Mouse (Mus musculus) spleen, adult 18-20 months (tissue): ENCODE measurements around the gene C2cd4d.

ENCODE experiments used
- DNase-seq, 2 experiments: peaks; one replicate each; pipeline ENCODE4 v3.0.0; 2022; ENCODE audit warnings: mixed read lengths in 2 of 2

The C2cd4d gene

GRCm38 (mm10) chr3:94362138-94362537 lies at the start of gene C2cd4d:
Gene C2cd4d (plus strand): TSS chr3:94362438.
- DNase-seq = no peak

DNA sequence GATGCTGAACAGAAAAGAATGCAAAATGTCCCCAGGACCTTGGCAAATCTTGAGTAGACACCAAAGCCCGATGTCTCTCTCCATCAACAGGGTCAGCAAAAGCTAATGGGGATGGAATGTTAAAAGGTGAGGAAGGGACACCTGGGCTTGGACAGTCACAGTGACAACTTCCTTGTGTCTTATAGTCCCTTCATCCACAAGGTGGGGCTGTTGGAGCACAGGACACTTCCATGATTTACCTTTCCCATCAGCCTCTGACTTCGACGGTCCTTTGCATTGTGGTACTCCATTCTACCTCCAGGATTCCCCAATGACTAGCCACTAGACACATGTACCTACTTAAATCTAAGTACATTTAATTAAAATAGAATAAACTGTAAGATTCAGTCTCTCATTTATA lies 33.6 kb upstream of the C2cd4d start:
- DNase-seq = no peak

DNA sequence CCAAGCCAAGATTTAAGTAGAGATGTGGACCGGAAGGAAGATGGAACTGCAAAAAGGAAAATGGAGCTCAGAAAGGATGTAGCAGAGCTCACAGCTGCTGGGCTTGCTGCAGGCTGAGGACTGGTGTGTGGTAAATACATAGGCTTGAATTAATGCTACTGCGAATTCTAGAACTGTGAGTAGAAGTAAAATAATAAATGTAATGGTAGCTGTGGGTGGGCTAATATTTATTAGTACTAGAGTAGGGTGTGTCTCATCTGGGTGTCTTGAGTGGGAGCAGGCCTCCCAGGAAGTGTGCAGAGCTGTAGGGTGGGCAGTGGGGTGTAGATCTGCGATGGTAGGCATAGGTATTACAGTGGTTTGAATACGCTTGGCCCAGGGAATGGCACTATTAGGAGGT lies 27.8 kb upstream of the C2cd4d start:
- no peak for DNase-seq

GRCm38 (mm10) chr3:94338522-94338921 lies 23.7 kb upstream of the C2cd4d start:
- no peak for DNase-seq

DNA sequence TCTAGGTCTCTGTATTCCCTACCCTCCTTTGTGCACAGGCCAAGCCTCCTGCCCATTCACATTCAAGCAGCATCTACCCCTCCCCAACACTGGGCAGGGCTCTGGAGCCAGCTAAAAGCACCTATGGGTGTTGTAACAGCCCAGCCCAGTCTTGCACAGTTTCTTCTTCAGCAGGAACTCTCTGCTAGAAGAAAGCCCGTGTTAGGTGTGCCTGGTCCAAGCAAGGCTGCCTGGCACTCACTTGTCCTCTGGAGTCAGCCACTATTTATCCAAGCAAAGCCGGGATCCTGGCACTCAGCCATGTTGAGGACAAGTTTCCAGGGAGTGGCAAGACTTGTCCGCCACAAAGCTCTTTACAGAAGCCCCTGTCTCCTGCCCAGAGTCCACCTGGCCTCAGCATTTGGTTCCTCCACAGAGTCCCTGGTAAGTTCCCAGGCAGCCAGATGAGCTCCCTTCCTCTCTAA lies 20.2 kb upstream of the C2cd4d start, which contains the start of gene Them5:
Them5 (plus strand) TSS at position 141 of the 464 bp plus-strand sequence.
- DNase-seq = no peak

GRCm38 (mm10) chr3:94342552-94342951 lies 19.7 kb upstream of the C2cd4d start:
- no peak for DNase-seq

GRCm38 (mm10) chr3:94344182-94344581 lies 18.1 kb upstream of the C2cd4d start:
- no peak for DNase-seq

DNA sequence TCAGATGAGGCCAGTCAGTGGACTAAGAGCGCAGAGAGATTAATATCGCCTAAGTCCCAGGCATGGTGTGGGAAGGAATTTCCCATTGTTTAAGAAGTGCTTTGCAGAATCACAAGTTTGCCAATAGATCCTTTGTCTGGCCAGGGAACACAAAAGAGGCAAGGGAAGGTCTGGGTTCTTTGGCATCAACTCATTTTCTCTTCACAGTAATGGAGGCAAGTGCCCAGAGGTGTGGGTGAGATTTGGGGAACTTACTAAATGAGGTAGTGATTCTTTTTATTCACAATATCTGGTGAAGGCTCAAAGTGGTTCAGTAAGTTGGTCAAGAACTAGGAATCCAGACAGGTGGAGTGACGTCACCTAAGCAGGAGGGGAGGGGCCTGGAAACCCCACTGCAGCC lies 17.3 kb upstream of the C2cd4d start:
- DNase-seq = no peak

- no peak for DNase-seq
These were observed 14.1 kb upstream of the C2cd4d start for GRCm38 (mm10) chr3:94348146-94348545.

DNA sequence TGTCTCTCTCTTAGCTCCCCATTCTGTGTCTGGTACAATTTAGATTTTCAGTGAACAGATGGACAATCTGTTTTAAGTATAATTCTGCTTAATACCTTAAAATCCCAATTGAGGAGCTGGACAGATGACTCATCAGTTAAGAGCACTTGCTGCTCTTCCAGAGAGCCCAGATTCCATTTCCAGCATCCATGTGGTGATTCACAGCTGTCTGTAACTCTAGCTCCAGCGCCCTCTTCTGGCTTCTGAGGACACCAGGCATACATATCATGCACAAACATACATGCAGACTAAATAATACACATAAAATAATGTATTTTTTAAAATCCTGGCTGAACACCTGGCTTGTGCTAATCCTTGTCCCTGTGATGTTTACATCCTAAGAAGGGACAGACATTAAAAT lies 1.4 kb upstream of the C2cd4d start:
- no peak for DNase-seq

DNA sequence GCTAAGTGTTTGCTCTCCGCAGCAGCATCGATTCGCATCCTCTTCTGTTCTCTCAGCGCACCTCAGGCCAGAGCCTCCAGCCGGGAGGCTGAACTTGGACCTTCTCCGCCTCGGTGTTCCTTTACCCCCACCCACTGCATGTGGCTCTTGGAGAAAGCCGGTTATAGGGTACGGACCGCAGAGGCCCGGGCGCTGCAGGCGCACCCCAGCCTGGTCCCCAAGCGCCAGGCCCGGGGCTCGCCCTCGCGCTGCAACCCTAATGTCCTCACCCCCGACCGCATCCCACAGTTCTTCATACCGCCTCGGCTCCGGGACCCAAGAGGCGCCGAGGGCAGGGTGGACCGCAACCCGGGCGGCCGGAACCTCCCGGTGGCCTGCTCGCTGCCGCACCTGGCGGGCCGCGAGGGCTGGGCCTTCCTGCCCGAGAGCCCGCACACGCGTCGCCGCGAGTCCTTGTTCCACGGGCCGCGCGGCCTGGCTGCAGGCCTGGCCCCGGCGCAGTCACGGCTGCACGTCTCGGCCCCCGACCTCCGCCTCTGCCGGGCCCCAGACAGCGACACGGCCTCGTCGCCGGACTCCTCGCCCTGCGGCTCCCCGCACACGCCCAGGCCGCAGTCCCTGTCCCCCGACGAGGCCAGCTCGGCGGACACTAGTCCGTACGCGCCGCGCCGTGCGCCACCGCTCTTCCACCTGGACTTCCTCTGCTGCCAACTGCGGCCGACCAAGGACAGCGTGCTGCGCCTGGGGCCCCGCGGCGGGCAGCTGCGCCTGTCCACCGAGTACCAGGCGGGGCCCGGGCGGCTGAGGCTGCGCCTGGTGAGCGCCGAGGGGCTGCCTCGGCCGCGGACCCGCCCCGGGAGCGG lies 1.3 kb downstream of the C2cd4d start:
- DNase-seq = no peak

- DNase-seq = no peak
These were observed 1.9 kb downstream of the C2cd4d start for GRCm38 (mm10) chr3:94364154-94364526.

- peak; percentile 25 to 63 for DNase-seq
These were observed 4.5 kb downstream of the C2cd4d start for GRCm38 (mm10) chr3:94366761-94367160.

DNA sequence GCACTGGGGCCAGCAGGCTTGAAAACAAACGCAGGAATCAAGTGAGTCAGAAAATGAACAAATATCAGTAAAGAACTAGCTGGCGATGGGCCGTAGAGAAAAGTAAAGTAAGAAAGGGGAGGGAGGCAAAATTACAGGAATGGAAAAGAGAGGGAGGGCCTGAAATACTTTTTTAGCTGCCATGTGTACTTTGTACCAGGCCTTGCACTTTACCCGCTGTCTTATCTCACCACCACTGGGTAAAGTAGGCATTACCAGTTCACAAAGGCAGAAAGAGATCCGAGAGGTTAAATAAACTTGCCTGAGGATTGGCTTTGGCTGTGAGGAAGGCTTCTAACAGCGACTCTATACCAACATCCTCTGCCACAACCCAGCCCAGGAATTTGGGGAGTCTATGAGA lies 5.3 kb downstream of the C2cd4d start:
- DNase-seq = no peak

GRCm38 (mm10) chr3:94368631-94369030 lies 6.4 kb downstream of the C2cd4d start:
- no peak for DNase-seq

GRCm38 (mm10) chr3:94369709-94370108 lies 7.5 kb downstream of the C2cd4d start:
- no peak for DNase-seq

- no peak for DNase-seq
These were observed 9.4 kb downstream of the C2cd4d start for GRCm38 (mm10) chr3:94371637-94372036.

GRCm38 (mm10) chr3:94372038-94372437 lies 9.8 kb downstream of the C2cd4d start:
- no peak for DNase-seq

GRCm38 (mm10) chr3:94372641-94373040 lies 10.4 kb downstream of the C2cd4d start, which contains the start of gene Rorc:
Gene Rorc (plus strand): TSS chr3:94372794.
- no peak for DNase-seq

DNA sequence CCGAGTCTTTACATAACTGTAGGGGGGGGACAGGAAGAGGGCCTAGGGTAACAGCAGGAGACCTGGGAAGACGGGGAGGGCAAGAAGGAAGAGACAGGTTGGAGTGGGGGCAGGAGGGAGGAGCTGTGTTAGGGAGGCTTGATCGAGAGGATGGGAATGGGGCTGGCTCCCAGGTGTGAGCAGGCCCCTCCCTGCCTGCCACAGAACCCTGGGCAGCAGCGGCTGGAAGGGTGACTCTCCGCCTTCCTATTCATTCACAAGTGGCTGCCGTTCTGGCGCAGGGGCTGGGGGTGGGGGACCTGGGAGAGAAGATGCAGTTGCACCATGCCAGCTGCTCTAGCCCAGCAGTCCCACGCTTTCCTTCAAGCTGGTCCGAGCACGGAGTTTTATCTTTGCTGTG lies 10.9 kb downstream of the C2cd4d start:
- DNase-seq = no peak

GRCm38 (mm10) chr3:94373597-94374011 lies 11.4 kb downstream of the C2cd4d start:
- no peak for DNase-seq

- no peak for DNase-seq
These were observed 12.4 kb downstream of the C2cd4d start for GRCm38 (mm10) chr3:94374636-94375035.

GRCm38 (mm10) chr3:94375146-94375545 lies 12.9 kb downstream of the C2cd4d start:
- no peak for DNase-seq

DNA sequence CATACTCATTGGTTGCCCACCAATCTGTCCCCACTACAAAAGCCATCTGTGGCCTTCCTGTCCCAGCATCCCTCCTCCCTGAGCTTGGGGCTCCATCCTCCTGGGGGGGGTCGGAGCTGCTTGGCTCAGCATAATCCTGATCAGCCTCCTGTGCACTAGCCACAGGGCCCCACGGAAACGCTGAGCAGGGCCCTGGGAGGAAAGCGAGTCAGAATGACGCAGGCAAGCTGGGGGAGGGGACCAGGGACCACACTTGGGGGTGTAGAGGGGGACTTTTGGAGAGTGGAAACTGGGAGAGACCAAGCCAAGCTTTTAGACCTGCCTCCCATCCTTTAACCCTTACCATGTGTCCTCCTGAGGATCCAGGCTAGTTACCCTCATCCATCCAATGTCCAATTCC lies 13.6 kb downstream of the C2cd4d start:
- DNase-seq = no peak
